Mouse (Mus musculus) bone marrow, adult 2 months (tissue): ENCODE data around the gene Tmtc2. TPM values are rescaled to one million over a fixed set of nuclear protein-coding genes. Genes with fewer than 3 reads are reported as not detected.

Experiments
- H3K27ac ChIP-seq: fragments of 200-500 bp; 2 replicates; pipeline ENCODE4 v1.5.1; 2012; ENCODE audit warnings: low read depth, mild to moderate bottlenecking, control low read depth, inconsistent platforms, low read length; ENCODE audit not compliant: control insufficient read depth, poor library complexity, insufficient read depth
- H3K4me1 ChIP-seq: fragments of 200-500 bp; 2 replicates; pipeline ENCODE4 v1.6.1; 2011; ENCODE audit warnings: low read length; ENCODE audit not compliant: control insufficient read depth, insufficient read depth
- H3K4me3 ChIP-seq: fragments of 200-500 bp; replicated peaks from 2 replicates; pipeline ENCODE3; 2011; ENCODE audit warnings: mild to moderate bottlenecking, low read depth, low read length, control low read depth; ENCODE audit not compliant: control insufficient read depth
- CTCF ChIP-seq: fragments of 200-500 bp; IDR thresholded peaks from 2 replicates; pipeline ENCODE4 v1.5.1; 2011; ENCODE audit warnings: low read length, control low read depth; ENCODE audit not compliant: control insufficient read depth, insufficient read depth
- POLR2A ChIP-seq: fragments of 200-500 bp; IDR thresholded peaks from 2 replicates; pipeline ENCODE4 v1.6.1; 2011; ENCODE audit warnings: low read depth, mild to moderate bottlenecking, control low read depth, low read length, borderline replicate concordance; ENCODE audit not compliant: control insufficient read depth
- WGBS: fragments of 180-500 bp; shearing (Covaris S2); methylation state at CpG from one replicate; pipeline ENCODE4 v1.1.7; 2018; 5-methylcytosine and 5-hydroxymethylcytosine counted together
- polyA plus RNA-seq: library from polyadenylated mRNA; stranded (reverse); fragments of >200 nt; gene quantifications from 2 replicates; pipeline ENCODE4 v1.2.4, GENCODE M21; 2011; ENCODE audit warnings: low replicate concordance; ENCODE audit not compliant: missing spikeins, insufficient read depth, insufficient read length

Gene Tmtc2
- polyA plus RNA-seq, 1 experiment = 1.3 TPM

DNA sequence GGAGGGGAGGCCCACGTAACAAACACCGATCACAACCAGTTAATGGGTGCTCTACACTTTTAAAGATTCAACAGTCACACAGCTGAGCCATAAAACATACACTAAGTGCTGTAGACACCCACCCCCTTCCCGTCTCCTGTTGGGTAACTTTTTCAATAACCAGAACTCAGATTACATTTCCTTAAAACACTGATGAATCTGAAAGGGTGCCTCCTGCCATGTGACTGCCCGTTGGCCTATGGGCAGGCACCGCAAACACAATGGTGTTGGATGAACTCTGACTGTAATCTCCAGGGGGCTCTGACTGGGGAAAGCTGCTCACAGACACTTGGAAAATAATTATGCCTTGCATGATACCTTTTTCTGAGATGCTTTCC is 64.4 kb downstream of the Tmtc2 start:
- Histone ChIP-seq H3K27ac (no peak overlapping the region), H3K4me1 (no peaks in the 10 kb centered on the region), H3K4me3 (no peak overlapping the region)
- TF ChIP-seq POLR2A = no peak
- TF ChIP-seq CTCF = no peak
- 57% methylated on average over 5 of the region's 5 CpGs for WGBS

DNA sequence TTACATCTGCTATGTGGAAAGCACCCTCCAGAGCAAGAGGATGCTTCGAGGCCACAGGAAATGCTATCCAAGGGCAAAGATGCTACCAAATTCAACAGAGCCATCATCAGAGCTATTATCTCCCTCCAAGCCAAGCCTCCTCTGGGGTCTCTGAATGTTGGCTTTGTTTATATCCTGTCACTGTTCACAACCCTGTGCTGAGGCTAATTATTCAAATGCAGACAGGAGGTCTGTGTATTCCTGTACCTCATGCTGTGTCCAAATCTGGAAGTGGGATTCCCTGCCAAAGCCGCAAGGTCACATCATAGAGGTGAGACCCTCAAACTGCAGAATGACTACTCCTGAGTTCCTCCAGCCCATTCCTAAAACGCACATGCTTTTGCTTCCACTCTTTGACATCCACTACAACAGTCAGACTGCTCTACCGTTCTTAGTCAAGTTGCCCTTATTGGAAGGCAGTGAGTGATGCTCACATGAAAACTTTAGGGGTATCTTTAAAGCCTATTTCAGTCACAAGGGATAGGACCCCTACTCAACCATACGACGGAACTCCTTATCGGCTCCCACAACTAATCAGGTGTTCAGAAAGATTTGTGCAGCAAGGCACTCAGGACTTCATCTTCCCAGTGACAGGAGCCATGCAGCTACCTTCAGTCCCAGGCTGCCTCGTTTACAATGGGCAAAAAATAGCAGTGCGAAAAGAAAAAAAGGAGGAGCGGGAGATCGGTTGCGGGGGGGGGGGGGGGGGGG is 64.9 kb downstream of the Tmtc2 start:
- no peak for TF ChIP-seq CTCF
- TF ChIP-seq POLR2A = no peak
- no peak overlapping the region for H3K27ac ChIP-seq
- WGBS = 76% methylated on average over 10 of the region's 12 CpGs
- no peaks in the 10 kb centered on the region for H3K4me1 ChIP-seq
- no peak overlapping the region for H3K4me3 ChIP-seq

DNA sequence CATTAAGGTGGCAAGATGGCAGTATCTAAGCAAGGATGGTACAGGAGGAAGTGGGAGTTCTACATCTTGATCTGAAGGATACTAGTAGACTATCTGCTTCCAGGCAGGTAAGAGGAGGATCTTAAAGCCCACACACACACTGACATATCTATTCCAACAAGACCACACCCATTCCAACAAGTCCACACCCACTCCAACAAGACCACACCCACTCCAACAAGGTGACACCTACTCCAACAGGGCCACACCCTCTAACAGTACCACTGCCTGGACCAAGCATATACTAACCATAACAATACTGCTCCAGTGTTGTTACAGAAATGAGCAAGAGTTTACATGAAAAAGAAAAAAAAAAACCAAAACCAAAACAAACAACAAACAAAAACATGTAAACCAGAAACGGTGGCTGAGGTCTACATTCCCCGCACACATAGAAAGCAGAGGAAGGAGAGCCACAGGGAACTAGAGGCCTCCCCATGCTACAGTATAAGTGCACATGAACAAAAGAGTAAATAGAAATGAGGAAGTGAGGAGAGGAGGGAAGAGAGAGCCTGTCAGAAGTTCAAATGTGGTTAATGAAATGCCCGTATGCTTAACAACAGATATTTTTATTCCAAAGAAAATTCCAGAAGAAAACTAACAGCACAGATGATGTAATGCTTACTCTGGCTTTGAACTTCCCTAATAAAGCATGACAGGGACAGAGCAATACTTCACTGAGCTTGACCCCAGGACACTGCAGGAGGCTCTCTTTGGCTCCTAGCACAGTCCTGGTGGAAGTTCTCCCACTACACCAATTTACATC is 66.1 kb downstream of the Tmtc2 start:
- TF ChIP-seq POLR2A (no peak), CTCF (no peak)
- WGBS = 3% methylated on average over 3 of the region's 3 CpGs
- Histone ChIP-seq H3K27ac (no peak overlapping the region), H3K4me3 (no peak overlapping the region), H3K4me1 (no peaks in the 10 kb centered on the region)

DNA sequence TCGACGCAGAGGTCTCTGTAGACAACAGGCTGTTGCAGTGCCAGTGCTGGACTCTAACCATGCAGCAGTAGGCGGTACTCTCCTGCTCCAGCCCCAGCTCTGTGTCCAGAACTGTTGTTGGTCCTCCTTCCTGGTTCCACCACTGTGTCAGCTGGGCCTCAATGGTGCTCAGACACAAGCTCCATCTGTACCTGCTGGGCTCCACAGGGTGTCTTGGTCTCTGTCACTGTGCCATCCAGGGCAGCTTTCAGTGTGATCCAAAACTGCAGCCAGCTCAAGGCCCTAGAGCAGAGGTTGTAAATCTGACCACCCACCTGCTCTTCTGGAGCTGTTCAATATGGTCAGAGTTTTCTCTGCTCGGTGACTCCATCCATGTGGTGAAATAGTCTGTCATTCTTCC is 68.2 kb downstream of the Tmtc2 start:
- no peak overlapping the region for H3K4me3 ChIP-seq
- 83% methylated on average over 4 of the region's 4 CpGs for WGBS
- no peak for TF ChIP-seq POLR2A
- TF ChIP-seq CTCF = no peak
- no peak overlapping the region for H3K27ac ChIP-seq
- H3K4me1 ChIP-seq = no peaks in the 10 kb centered on the region

DNA sequence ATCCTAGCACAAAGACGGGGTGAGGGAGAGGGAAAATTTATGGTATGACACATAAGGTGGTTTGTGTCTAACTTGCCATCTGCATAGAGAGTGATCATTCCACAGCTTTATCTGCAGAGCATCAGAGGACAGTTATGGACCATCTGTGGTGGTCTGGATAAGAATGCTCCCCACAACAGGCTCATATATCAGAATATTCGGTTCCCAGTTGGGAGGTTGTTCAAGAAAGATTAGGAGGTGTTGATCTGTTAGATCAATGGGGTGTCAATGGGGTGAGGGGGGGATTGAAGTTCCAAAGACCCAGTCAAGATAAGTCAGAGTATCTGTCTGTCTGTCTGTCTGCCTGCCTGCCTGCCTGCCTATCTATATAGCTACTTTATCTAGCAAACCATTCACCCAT is 69.8 kb downstream of the Tmtc2 start:
- no peak for TF ChIP-seq POLR2A
- no peak for TF ChIP-seq CTCF
- Histone ChIP-seq H3K27ac (no peak overlapping the region), H3K4me3 (no peak overlapping the region), H3K4me1 (no peaks in the 10 kb centered on the region)
- WGBS = 76% methylated on average over 2 of the region's 2 CpGs

DNA sequence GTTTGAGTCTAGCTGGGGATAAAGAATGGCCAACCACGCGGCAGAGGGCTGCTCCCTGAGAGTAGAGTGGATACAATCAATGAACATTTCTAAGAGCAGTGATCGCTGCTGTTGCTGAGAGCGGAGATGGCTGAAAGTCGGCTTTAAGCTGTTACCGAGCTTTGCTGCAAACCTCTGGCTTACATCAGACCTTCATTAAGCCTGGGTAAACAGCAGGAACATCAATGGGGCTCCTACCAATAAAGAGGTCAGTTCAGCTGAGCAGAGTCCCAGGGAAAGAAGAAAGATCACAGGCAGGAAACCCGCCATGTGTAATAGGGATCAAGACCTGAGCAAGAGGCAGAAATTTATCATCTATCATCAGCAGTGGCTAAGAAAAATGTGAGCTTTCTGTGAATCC is 72.5 kb downstream of the Tmtc2 start:
- Histone ChIP-seq H3K4me1 (no peaks in the 10 kb centered on the region), H3K27ac (no peak overlapping the region)
- no peak for TF ChIP-seq CTCF
- no peak for TF ChIP-seq POLR2A

DNA sequence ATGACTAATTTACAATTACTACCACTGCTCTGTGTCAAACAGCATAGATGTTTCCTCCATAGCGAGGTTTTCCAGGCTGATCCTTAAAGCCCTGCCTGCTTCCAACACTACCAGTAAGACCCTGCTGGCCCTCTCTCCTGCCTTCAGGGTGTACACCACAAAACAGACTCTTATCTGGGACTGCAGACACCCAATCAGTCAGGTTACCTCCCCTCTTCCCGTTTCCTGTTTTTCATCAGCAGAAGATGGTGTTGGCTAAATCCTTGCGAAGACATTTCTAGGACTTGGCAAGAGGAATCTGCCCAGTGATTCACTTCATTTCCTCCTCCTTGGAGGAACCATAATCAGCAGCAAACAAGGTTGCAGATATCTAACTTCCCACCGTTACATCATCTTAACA is 73.8 kb downstream of the Tmtc2 start:
- WGBS = 34% methylated on average over 4 of the region's 4 CpGs
- Histone ChIP-seq H3K4me1 (no peaks in the 10 kb centered on the region), H3K4me3 (no peak overlapping the region), H3K27ac (no peak overlapping the region)
- TF ChIP-seq CTCF (no peak), POLR2A (no peak)

More for the DNA sequence above, 72.5 kb downstream of the Tmtc2 start:
- no peak overlapping the region for H3K4me3 ChIP-seq
- 82% methylated on average over 7 of the region's 7 CpGs for WGBS

DNA sequence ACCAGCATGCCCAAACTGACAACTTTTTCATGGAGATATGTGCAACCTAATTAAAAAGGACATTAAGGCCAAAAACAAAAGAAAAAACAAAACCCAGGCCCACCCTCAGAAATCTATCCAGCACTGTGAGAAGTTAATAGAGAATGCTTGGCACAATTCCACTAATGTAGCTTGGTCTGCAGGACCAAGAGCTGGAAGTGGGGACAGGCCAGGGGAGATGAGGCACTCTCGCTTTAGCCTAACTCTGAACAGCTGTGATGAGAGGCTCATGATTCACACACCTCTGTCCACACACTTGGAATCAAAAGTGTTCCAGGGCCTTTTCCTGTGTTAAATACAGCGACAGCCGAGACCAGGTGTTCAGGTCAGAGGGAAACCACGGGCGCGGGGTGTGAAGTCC is 79.0 kb downstream of the Tmtc2 start:
- Histone ChIP-seq H3K4me3 (no peak overlapping the region), H3K27ac (no peak overlapping the region), H3K4me1 (no peaks in the 10 kb centered on the region)
- TF ChIP-seq CTCF (no peak), POLR2A (no peak)
- WGBS = 68% methylated on average over 6 of the region's 6 CpGs
